Mouse (Mus musculus) ovary, adult 18-20 months (tissue): Measurements from ENCODE around the gene Gpr35.

ENCODE experiments used
- DNase-seq: peaks from one replicate; pipeline ENCODE4 v3.0.0; 2022; ENCODE audit warnings: low spot score, mixed read lengths

Gpr35 gene

DNA sequence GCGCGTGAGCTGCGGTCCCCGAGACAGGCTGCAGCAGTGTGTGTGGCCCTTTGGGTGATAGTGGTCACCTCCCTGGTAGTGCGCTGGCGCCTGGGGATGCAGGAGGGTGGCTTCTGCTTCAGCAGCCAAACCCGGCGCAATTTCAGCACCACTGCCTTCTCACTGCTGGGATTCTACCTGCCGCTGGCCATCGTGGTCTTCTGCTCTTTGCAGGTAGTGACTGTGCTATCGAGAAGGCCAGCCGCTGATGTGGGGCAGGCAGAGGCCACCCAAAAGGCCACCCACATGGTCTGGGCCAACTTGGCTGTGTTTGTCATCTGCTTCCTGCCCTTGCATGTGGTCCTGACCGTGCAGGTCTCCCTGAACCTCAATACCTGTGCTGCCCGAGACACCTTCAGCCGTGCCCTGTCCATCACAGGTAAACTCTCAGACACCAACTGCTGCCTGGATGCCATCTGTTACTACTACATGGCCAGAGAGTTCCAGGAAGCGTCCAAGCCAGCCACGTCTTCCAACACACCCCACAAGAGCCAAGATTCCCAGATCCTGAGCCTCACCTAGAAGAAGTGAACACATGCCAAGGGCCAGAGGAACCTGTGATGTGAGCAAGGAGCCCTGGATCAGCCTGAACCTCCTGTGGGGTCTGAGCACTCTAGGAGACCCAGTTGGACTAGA, 32.4 kb downstream of the Gpr35 start:
- no peak for DNase-seq

DNA sequence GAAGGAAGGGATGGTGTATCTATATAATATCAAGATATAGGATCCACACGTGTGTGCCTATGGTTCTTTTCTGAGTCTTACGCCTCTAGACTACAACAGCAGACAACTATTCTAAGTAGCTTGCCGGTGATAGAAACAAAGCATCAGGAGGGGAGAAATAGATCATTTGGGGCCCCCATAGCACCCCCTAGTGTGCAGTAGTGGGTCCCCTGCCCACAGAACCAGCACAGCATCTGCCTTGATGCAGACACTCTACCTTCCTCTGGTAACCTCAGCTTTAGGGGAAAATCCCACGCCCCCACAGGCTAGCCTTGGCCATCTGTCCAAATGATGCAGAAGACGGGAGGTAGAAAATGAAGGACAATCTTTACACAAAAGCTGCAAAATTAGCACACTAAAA, 34.3 kb downstream of the Gpr35 start:
- DNase-seq: no peak

DNA sequence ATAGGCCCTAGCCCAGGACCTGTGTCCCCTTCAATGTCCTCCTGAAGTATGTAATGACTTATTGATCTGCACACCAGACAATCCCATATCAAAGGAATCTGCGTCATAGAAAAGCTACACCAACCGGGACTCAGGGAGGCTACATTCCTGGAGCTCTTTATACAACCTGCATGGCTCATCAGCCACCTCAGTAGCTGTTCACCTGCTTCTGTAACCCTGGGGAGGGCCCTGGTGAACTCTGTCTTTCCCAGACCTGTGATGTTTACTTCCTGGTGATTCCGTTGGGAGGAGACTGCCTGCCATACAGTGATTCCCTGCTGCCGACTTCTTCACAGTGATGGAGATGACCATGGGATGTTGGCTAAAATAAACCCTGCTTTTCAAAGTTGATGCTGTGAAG, 38.2 kb downstream of the Gpr35 start:
- DNase-seq: no peak

DNA sequence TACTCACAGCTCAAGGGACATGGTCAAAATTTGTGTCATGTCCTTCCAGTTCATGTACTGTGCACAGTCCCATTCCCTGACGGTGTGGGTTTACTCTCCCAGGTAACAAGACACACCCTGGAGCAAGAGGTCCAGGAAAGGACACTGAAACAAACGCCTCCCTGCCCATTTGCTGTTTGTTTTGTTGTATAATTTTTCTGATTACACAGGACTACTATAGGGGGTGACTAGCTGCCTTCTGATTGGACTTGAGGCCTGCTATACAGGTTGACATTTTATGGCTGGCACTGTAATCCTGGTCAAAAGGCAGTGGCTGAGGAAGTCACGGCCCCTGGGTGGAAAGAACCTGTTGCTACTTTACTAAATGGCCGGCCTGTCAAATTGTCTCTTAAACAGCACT, 39.2 kb downstream of the Gpr35 start:
- DNase-seq: no peak

DNA sequence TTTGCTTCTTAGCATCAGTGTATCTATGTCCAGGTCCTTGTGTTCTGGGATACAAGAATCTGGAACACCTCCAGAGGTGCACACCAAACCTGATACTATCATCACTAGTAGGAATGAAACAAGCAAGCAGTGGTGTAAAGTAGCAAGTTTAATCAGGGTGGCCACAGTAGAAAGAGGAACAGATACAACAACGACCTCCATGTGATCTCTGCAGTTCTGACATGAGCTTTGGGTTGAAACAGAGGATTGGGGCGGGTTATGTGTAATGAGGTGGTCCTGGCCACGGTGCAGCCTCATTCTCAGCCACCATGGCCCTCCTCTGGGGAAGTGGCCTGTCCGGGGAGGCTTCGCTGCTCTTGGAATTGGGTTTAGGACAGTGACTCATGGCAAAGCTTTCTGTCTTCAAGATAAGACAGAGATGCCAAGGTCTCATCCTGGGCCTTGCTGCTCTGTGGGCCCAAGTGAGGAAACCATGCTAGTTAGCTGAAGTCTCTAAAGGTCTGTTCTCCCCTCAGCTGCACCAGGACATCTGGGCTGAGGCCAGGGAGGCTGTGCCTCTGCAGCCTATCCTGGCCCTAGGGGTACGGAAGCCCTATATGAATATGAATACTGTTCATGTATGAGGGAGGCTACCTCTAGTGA, 41.7 kb downstream of the Gpr35 start:
- DNase-seq: peak; percentile 49

DNA sequence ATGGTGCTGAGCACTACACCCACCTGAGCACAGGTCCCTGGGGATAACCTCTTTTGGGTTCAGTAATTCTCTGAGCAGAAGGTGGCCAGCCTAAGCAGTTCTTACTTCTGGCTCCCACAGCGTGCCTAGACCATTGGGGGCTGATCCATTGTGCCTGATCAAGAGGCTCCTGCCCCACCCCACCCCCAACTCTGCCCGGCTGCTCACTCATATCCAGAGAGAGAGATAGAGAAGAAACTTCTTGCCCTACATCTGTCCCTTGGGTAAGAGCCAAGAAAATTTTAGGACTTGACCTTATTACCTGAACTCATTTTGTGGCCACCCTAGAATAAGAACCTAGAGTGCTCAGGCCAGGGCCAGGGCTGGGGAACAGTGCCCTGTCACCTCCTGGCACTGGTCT, 42.2 kb downstream of the Gpr35 start:
- DNase-seq: no peak

DNA sequence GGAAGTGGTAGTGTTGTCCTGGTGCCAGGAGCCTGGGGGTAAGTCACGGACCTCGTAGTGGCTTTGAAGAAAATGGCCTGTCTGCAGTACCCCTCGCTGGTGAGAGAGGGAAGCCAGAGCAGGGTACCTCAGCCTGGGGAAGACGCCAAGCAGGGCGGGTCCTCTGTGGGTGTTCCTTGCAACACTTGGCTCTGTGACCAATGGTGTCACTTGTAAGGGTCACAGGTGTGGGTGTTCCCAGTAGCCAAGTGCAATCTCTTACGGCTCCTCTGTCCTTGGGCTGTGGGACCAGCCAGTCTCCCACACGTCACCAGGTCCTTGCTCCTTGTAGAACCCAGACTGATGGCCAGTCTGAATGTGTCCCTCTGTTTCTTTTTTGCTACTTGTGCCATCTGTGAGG, 55.4 kb downstream of the Gpr35 start, which contains the start of gene Aqp12:
Gene Aqp12, plus strand, starts transcription at position 274 of the 400 bp plus-strand sequence.
- DNase-seq: peak; percentile 29

DNA sequence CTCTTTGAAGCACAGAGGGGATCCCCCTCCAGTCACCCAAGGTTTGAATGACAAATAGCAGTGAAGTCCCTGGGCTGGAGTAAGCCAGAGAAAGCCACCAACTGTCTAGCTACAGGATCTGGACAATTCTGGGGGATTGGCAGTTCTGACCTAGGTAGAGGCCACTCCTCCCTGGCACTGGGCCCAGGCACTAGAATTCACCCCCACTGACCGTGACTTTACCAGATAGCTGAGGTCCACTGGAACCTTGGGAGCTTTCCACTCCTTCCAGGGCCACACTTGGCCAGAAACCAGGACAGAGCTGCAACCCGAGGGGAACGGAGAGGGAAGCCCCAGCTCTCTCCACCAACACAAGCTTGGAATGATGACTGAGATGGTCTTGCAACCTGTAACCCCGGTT, 58.5 kb downstream of the Gpr35 start:
- peak; percentile 87 for DNase-seq

DNA sequence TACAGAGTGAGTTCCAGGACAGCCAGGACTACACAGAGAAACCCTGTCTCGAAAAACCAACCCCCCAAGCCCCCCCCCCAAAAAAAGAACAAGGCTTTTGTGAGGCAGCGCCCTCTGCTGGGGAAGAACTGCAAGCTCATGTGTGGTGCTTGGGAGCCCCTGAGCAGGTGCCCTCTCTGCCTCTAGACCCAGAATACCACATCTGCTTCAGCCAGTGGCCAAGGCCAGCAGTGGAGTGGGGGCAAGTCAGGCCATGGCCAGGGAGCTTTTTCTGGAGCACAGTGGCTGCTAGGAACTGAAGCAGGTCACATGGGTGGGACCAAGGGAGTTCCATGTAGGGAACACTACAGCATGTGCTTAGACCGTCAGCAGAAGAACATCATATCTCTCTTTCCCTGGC, 60.1 kb downstream of the Gpr35 start:
- peak; percentile 40 for DNase-seq

DNA sequence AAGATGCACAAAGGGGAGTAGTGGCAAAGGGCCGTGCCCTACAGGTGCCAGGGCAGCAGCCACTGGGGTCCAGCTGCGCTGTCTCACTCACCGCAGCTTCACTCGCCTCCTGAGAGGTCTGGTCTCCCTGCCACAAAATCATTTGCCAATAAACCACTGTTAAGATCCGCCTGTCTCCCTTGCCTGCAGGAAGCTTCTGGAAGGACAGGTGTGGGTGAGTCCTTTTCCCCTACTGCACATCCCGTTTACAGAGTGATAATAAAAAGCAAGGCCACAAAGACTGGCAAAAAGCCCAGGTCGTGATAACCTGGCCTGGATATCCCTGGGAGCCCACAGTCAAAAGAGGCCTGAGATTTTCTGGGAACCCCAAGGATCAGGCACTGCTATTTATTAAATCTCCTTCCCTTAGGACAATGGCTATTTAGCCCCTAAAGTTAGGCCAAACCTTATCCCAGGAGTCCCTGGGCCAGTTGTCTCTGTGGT, 61.5 kb downstream of the Gpr35 start:
- peak; percentile 51 for DNase-seq

DNA sequence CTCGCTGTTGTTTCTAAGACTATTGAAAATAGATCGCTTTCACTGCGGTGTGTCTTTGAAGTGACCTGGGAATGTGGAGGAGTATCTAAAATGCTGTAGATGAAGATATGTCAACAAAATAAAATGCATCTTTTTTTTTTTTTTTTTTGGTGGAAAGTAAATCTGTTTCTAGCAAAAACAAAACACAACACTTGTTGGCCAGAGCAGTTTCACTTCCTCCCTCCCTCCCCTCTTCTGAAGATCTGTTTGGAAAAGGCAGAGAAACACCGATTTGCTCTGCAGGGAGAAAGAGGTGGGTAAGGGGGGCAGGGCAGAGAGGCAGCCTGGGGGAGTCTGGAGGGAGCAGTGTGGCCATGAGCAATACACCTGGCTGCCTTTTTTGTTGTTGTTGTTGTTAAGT, 62.7 kb downstream of the Gpr35 start:
- DNase-seq: no peak

DNA sequence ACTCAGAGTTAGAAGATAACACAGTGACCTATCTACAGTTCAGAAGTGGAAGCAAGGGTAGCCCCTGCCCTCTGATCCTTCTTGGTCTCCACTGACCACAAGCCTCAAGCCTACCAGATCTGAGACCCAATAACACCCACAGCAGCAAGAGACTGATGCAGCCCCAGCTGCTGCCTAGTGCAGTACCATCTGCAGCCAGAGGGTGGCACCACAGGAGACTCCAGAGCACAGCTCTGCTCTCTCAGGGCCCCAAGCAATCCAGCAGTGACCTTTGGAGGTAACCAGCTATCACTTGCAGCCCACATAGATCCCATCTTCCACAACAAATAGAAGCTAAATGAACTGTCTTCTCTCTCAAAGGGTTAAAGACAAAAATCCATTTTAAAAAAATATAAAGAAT, 63.8 kb downstream of the Gpr35 start:
- peak; percentile 49 for DNase-seq

DNA sequence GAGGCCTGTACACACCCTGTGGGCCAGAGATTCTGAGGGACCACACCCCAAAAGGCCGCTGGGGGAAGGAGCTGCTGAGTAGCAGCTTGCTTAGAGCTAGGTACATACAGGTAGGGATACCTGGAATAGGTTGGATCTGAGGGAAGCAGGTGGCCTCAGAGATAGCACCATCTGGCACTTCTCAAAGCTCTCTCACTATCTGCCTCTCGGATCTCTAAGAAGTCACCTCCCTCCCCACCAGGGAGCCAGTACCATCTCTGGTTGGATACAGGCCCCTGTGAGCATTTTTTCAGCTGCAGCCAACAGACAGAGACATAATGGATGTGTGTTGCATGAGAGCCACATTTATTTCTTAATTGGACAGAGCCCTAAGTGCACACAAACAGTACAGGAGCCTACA, 64.5 kb downstream of the Gpr35 start:
- DNase-seq: no peak

DNA sequence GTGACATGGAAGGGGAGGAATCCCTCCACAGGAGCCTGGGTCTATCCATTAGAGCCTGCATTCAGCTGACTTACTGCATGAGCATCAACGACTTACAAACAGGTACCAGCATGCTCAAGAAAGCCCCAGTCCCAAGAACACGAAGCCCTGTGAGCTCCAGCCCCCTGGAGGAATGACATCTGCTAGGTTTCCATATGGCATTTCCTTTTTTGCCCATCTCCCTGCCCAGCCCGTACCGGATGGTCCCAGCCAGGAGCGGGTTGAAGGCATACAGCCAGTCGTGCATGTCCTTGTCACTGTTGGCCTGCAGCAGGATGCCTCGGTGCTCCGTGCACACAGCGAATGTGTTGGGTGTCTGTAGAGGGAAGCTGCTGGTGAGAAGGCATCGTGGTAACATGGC, 68.1 kb downstream of the Gpr35 start:
- no peak for DNase-seq

DNA sequence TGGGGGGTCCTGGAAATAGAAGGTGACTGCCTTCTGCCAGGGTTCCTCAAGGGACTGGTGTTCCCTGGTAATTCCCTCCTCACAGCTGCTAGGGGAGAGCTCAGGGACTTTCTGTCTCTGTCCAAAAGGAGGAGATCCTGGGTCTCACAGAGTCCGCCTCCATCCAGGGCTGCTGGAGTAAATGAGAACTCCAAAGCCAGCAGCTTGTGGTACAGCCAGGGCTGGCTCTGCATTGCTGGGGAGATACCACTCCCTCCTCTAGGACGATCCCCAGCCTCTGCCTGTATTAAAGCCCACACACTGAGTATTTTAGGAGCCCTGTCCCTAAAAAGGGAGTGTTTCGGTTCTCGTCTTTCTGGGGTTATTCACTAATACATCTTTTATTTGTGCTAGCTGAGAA, 69.9 kb downstream of the Gpr35 start:
- DNase-seq: no peak

DNA sequence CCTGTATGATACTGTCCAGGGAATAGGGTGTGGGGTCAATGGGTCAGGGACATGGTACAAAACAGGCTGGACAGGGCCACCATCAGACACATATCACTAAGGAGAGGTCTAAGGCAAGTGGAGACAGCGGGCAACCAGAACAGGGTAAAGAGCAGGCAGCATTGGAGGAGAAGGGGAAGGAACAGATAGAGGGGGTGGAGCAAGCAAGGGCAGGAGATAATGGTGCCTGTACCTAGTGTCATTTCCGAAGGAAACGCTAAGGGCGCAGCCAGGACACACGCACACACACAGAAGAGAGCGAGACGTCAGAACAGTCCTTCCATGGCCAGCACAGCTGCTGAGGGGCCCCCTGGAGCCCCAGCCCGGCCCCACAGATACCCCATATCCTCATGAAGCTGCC, 75.9 kb downstream of the Gpr35 start:
- no peak for DNase-seq

DNA sequence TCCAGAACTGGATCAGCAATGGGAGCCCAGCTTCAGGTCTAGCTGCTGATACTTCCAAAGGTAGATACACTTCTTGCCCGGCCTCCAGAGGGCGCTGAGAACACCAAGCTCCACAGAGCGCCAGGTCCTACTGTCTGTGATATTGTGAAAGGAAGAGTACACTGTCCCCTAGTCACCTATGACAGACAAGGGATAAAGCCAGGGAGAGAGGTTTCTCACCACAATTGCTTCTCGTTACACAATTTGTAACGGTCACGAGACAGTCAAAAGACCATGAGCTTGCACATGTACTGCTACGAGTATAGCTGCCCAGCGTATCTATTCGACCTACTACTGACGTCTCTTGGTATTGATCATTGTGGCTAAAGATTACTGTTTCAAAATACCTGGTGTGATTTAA, 78.7 kb downstream of the Gpr35 start:
- DNase-seq: no peak

DNA sequence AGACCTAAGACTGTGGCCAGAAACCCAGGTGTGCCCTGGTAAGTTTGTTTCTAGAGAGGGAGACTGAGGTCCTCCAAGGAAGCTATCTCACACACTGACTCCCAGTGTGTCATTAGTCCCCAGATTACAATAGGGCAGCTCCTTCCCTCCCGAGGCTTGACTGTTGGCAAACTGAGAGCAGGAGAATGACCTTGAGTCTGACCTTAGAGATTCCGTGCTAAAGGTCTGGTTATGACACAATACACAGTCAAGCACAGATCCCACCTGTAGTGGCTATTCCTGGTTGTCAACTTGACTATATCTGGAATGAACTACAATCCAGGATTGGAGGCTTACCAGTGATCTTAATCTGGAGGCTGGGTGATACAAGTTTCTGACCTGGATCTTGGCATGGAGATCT, 79.4 kb downstream of the Gpr35 start:
- DNase-seq: no peak

DNA sequence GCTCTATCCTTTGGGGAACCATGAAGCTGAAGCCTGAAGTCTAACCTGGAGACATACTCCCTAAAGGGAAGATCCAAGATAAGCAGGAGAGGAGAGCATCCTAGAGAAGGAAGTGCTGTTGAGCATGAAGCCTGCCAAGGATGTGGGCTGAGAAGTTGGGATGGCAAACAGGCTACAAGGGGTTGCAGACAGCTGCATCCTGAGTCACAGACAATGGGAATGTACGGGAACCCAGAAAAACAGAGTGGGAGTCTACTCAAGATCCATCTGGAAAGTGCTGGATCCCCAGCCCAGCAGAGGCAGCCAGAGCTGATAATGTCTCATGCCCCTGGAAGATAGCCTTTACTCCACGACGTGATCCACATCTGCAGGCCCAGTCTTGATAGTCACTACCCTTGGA, 80.5 kb downstream of the Gpr35 start:
- no peak for DNase-seq

DNA sequence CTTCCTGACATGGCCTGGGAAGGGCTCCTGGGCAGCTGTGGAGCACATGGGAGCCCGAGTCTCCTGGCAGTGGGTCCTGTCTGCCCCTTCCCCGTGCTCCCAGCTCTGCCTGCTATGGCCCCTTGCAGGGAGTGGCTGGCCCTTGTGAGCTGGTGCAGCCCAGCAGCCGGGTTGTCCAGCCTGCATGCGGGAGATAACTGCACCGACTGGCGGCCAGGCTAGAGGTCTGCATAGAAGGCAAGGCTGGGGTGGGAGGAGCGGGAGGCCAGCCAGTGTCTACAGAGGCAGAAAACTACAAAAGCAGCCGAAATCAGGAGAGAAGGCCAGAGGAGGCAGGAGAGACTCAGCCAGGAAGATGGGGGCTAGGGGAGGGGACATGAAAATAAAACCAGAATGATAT, 83.3 kb downstream of the Gpr35 start:
- DNase-seq: no peak

DNA sequence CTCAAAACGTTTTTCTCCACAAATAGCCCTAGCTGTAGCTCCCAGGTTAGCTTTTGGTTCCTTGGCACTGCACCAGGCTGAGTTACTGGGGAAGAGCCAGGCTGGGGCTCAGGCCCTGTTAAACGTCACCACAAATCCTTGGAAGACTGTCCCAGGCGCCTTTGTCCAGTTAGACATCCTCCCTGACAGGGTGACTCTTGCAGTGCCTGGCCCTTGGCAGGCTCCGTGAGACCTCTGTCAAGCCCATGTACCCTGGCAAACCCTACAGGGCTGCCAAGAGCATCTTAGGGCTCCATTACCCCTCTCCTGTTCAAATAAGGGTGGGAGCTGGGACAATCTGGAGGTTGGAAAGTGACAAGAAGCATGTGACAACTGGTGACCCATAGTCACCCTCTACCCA, 85.3 kb downstream of the Gpr35 start:
- no peak for DNase-seq
